Comparison of ENCODE assay signal across 27 mouse cellular contexts in genomic region chr2:30525295-30525694, GRCm38 (mm10). TPM values are rescaled to one million over a fixed set of nuclear protein-coding genes. Genes with fewer than 3 reads are reported as not detected.
DNase-seq lines count a peak whose midpoint lies in the region; ATAC-seq lines count a peak whose summit lies in the region.
"Had no signal": no experiment of that assay in that cellular context is flagged by ENCODE, and none has a peak within 500 bp of the region (broad histone marks: within the 10 kb centered on the region; RNA-seq: fewer than 3 reads in every experiment).

No protein-coding gene starts in this region.

- H3K27me3 ChIP-seq in kidney, embryonic 16.5 days (ENCODE audit: insufficient read depth, low read length), result no peaks in the 10 kb centered on the region
- no peaks in the 10 kb centered on the region for H3K27me3 ChIP-seq in limb, embryonic 10.5 days (ENCODE audit: low read depth, poor library complexity, severe bottlenecking)
- H3K27me3 ChIP-seq: embryonic facial prominence, embryonic 15.5 days; heart, embryonic 15.5 days; hindbrain, embryonic 15.5 days; neural tube, embryonic 15.5 days had no signal

- no peak overlapping the region for H3K27ac ChIP-seq in kidney, embryonic 16.5 days (ENCODE audit: low read length)
- peak overlapping the region; percentile 75 for H3K27ac ChIP-seq in limb, embryonic 10.5 days
- H3K27ac ChIP-seq: embryonic facial prominence, embryonic 15.5 days; heart, adult 2 months; heart, embryonic 15.5 days; hindbrain, embryonic 15.5 days; layer of hippocampus, adult 2 months; neural tube, embryonic 15.5 days had no signal

- no peak for DNase-seq in kidney, postnatal 10 days
- peak; percentile 36 for DNase-seq in CD4-positive helper T cell, adult 2 months (ENCODE audit: low read depth, low spot score)
- DNase-seq in NIH3T3 (ENCODE audit: low read depth), result peak; percentile 13
- DNase-seq in limb, embryonic 10.5 days (ENCODE audit: low spot score), result no peak
- DNase-seq in liver, result no peak
- DNase-seq in T-cell, adult 2 months (ENCODE audit: low spot score), result no peak
- no peak for DNase-seq in ovary, postnatal 10 days (ENCODE audit: low spot score)
- DNase-seq: adrenal gland, postnatal 36 days; cerebellum, adult 11-12 months; cerebellum, postnatal 10 days; gastrocnemius, postnatal 25 days; heart, adult 2 months; heart, postnatal 36 days; kidney, adult 8-10 months; kidney, postnatal 25 days; liver, postnatal 0 days; thymus, postnatal 25 days had no signal

- 0 out of 2 replicates have a peak, but pooled peaks cover 4% of the 10 kb centered on the region for H3K4me1 ChIP-seq in kidney, embryonic 16.5 days (ENCODE audit: insufficient read depth, low read length)
- H3K4me1 ChIP-seq in limb, embryonic 10.5 days, result peaks cover 30% of the 10 kb centered on the region
- H3K4me1 ChIP-seq: hindbrain, embryonic 15.5 days had no signal

- H3K36me3 ChIP-seq in kidney, embryonic 16.5 days (ENCODE audit: insufficient read depth, low read length), result no peaks in the 10 kb centered on the region
- H3K36me3 ChIP-seq in limb, embryonic 10.5 days, result no peaks in the 10 kb centered on the region
- H3K36me3 ChIP-seq: embryonic facial prominence, embryonic 15.5 days; heart, embryonic 15.5 days; hindbrain, embryonic 15.5 days; neural tube, embryonic 15.5 days had no signal

- ATAC-seq in kidney, embryonic 16.5 days (ENCODE audit: low FRiP score, low TSS enrichment), result 0 out of 2 replicates have a peak, but pooled peaks have one; percentile 24
- ATAC-seq: forebrain, embryonic 16.5 days; liver, postnatal 0 days; lung, postnatal 0 days had no signal

- no peak overlapping the region for H3K4me3 ChIP-seq in kidney, embryonic 16.5 days (ENCODE audit: low read length)
- H3K4me3 ChIP-seq in limb, embryonic 10.5 days, result 0 out of 2 replicates have a peak overlapping the region, but pooled peaks have one; percentile 16
- H3K4me3 ChIP-seq: embryonic facial prominence, embryonic 15.5 days; heart, adult 2 months; heart, embryonic 15.5 days; hindbrain, embryonic 15.5 days; layer of hippocampus, adult 2 months; neural tube, embryonic 15.5 days had no signal

- H3K9me3 ChIP-seq in kidney, embryonic 16.5 days (ENCODE audit: low read length), result no peaks in the 10 kb centered on the region
- no peaks in the 10 kb centered on the region for H3K9me3 ChIP-seq in limb, embryonic 10.5 days (replicated peaks)
- H3K9me3 ChIP-seq: embryonic facial prominence, embryonic 15.5 days; heart, embryonic 15.5 days; hindbrain, embryonic 15.5 days; neural tube, embryonic 15.5 days had no signal

- WGBS in kidney, embryonic 16.5 days, result 21% methylated on average over 9 of the region's 9 CpGs
- WGBS in limb, embryonic 10.5 days, result 34% methylated on average over 9 of the region's 9 CpGs

- no peak overlapping the region for H3K9ac ChIP-seq in kidney, embryonic 16.5 days (replicated peaks; ENCODE audit: low read length)
- H3K9ac ChIP-seq: embryonic facial prominence, embryonic 15.5 days; heart, embryonic 15.5 days; hindbrain, embryonic 15.5 days; liver, postnatal 0 days; neural tube, embryonic 15.5 days had no signal

- H3K4me2 ChIP-seq in kidney, embryonic 16.5 days (replicated peaks; ENCODE audit: low read depth, low read length), result no peak overlapping the region
- H3K4me2 ChIP-seq: embryonic facial prominence, embryonic 15.5 days; heart, embryonic 15.5 days; hindbrain, embryonic 15.5 days; liver, embryonic 11.5 days; midbrain, embryonic 11.5 days; neural tube, embryonic 15.5 days had no signal

RNA-seq across cellular contexts. Expression of gene Ier5l, which starts 51.3 kb away (rescaled TPM):
- polyA plus RNA-seq in kidney, embryonic 16.5 days (2015; fragmentation: Nextera tagmentation; extraction: Ambion mirVana), result 2.2 and 2.9 TPM in 2 replicates
- polyA plus RNA-seq in limb, embryonic 10.5 days (2016; fragmentation: Nextera tagmentation; extraction: Ambion mirVana), result 2.2 and 2.9 TPM in 2 replicates

Comparison
In these comparisons a context has a peak if more than half of its experiments do, and no peak if none do; other contexts are left out.
1. DNase-seq: peak in CD4-positive helper T cell, adult 2 months (single experiment) and NIH3T3 (single experiment); none in kidney, postnatal 10 days (single experiment), limb, embryonic 10.5 days (single experiment), liver (single experiment), T-cell, adult 2 months (single experiment) and ovary, postnatal 10 days (single experiment).